Mouse (Mus musculus) kidney, embryonic 16.5 days (tissue): ENCODE data around the gene Rgs12. TPM values are rescaled to one million over a fixed set of nuclear protein-coding genes. Genes with fewer than 3 reads are reported as not detected.

ENCODE experiments used
- ATAC-seq: fragments of 200-750 bp; cut with Nextera tagmentation; 2 replicates; pipeline ENCODE4 v1.8.0; 2017; ENCODE audit warnings: moderate TSS enrichment; ENCODE audit not compliant: low FRiP score, low TSS enrichment
- H3K27ac ChIP-seq: fragments of 300-500 bp; sonication (generic); 2 replicates; pipeline ENCODE4 v1.5.1; 2014; ENCODE audit warnings: low read length
- H3K27me3 ChIP-seq: fragments of 300-500 bp; sonication (generic); 2 replicates; pipeline ENCODE4 v1.6.1; 2014; ENCODE audit warnings: low read length, control low read depth, mixed read lengths; ENCODE audit not compliant: insufficient read depth
- H3K36me3 ChIP-seq: fragments of 300-500 bp; sonication (generic); 2 replicates; pipeline ENCODE4 v1.6.1; 2014; ENCODE audit warnings: low read length, control low read depth, mixed read lengths; ENCODE audit not compliant: insufficient read depth
- H3K4me1 ChIP-seq: fragments of 300-500 bp; sonication (generic); 2 replicates; pipeline ENCODE4 v1.6.1; 2014; ENCODE audit warnings: low read length, control low read depth, mixed read lengths; ENCODE audit not compliant: insufficient read depth
- H3K4me2 ChIP-seq: fragments of 300-500 bp; sonication (generic); replicated peaks from 2 replicates; pipeline ENCODE4 v1.6.1; 2014; ENCODE audit warnings: low read depth, low read length
- H3K4me3 ChIP-seq: fragments of 300-500 bp; sonication (generic); 2 replicates; pipeline ENCODE4 v1.5.1; 2014; ENCODE audit warnings: mild to moderate bottlenecking, low read length
- H3K9ac ChIP-seq: fragments of 300-500 bp; sonication (generic); replicated peaks from 2 replicates; pipeline ENCODE4 v1.6.1; 2014; ENCODE audit warnings: low read length
- H3K9me3 ChIP-seq: fragments of 300-500 bp; sonication (generic); 2 replicates; pipeline ENCODE4 v1.6.1; 2016; ENCODE audit warnings: low read length, control low read depth
- WGBS: fragments of 180-500 bp; shearing (Covaris S2); extraction: QIAGEN DNeasy Blood & Tissue Kit; methylation state at CpG from one replicate; pipeline ENCODE4 v1.1.7; 2014; 5-methylcytosine and 5-hydroxymethylcytosine counted together
- polyA plus RNA-seq: library from polyadenylated mRNA; unstranded; fragments of >200 nt; fragmentation: Nextera tagmentation; extraction: Ambion mirVana; gene quantifications from 2 replicates; pipeline ENCODE4 v1.2.1, GENCODE M21; 2015

The Rgs12 gene
- polyA plus RNA-seq, 1 experiment from 2014 or later = 32.4 TPM

- Histone ChIP-seq H3K27me3 (no peaks in the 10 kb centered on the region), H3K36me3 (peaks cover 34% of the 10 kb centered on the region), H3K4me3 (no peak overlapping the region), H3K27ac (no peak overlapping the region), H3K4me2 (no peak overlapping the region), H3K9me3 (no peaks in the 10 kb centered on the region), H3K4me1 (no peaks in the 10 kb centered on the region), H3K9ac (no peak overlapping the region)
- WGBS = 97% methylated on average over 1 of the region's 1 CpGs
- no peak for ATAC-seq
These were observed 39.4 kb upstream of the Rgs12 start for GRCm38 (mm10) chr5:34909634-34910503.

GRCm38 (mm10) chr5:34910504-34910815 is 38.8 kb upstream of the Rgs12 start:
- Histone ChIP-seq H3K4me3 (no peak overlapping the region), H3K27me3 (no peaks in the 10 kb centered on the region), H3K36me3 (peaks cover 29% of the 10 kb centered on the region), H3K9ac (no peak overlapping the region), H3K27ac (no peak overlapping the region), H3K4me1 (no peaks in the 10 kb centered on the region), H3K9me3 (no peaks in the 10 kb centered on the region), H3K4me2 (no peak overlapping the region)
- no peak for ATAC-seq
- 86% methylated on average over 4 of the region's 4 CpGs for WGBS

GRCm38 (mm10) chr5:34915801-34916200 is 33.4 kb upstream of the Rgs12 start:
- no peak overlapping the region for H3K4me2 ChIP-seq
- no peak overlapping the region for H3K4me3 ChIP-seq
- H3K4me1 ChIP-seq = no peaks in the 10 kb centered on the region
- ATAC-seq = peak; percentile 54; the same call in 1 of the 2 replicates
- no peak overlapping the region for H3K27ac ChIP-seq
- H3K27me3 ChIP-seq = no peaks in the 10 kb centered on the region
- no peaks in the 10 kb centered on the region for H3K9me3 ChIP-seq
- no peak overlapping the region for H3K9ac ChIP-seq
- H3K36me3 ChIP-seq = no peaks in the 10 kb centered on the region
- WGBS = 5% methylated on average over 1 of the region's 1 CpGs

GRCm38 (mm10) chr5:34917234-34917655 is 32.0 kb upstream of the Rgs12 start:
- H3K4me1 ChIP-seq = no peaks in the 10 kb centered on the region
- H3K4me2 ChIP-seq = no peak overlapping the region
- no peak for ATAC-seq
- no peak overlapping the region for H3K9ac ChIP-seq
- H3K27ac ChIP-seq = no peak overlapping the region
- no peaks in the 10 kb centered on the region for H3K9me3 ChIP-seq
- H3K27me3 ChIP-seq = no peaks in the 10 kb centered on the region
- H3K36me3 ChIP-seq = no peaks in the 10 kb centered on the region
- 58% methylated on average over 10 of the region's 10 CpGs for WGBS
- no peak overlapping the region for H3K4me3 ChIP-seq

GRCm38 (mm10) chr5:34918785-34919184 is 30.5 kb upstream of the Rgs12 start:
- ATAC-seq = no peak
- no peaks in the 10 kb centered on the region for H3K9me3 ChIP-seq

GRCm38 (mm10) chr5:34922531-34922930 is 26.7 kb upstream of the Rgs12 start:
- no peaks in the 10 kb centered on the region for H3K9me3 ChIP-seq
- H3K36me3 ChIP-seq = peaks cover 6% of the 10 kb centered on the region; the same call in 1 of the 2 replicates
- H3K4me3 ChIP-seq = no peak overlapping the region
- WGBS = 48% methylated on average over 6 of the region's 6 CpGs
- peak; percentile 23; the same call in 1 of the 2 replicates for ATAC-seq
- H3K9ac ChIP-seq = no peak overlapping the region
- H3K4me2 ChIP-seq = no peak overlapping the region
- H3K27ac ChIP-seq = no peak overlapping the region
- no peaks in the 10 kb centered on the region for H3K27me3 ChIP-seq
- no peaks in the 10 kb centered on the region for H3K4me1 ChIP-seq

More at GRCm38 (mm10) chr5:34918785-34919184, 30.5 kb upstream of the Rgs12 start:
- 87% methylated on average over 3 of the region's 3 CpGs for WGBS
- no peak overlapping the region for H3K9ac ChIP-seq
- peaks cover 6% of the 10 kb centered on the region; the same call in 1 of the 2 replicates for H3K36me3 ChIP-seq
- no peak overlapping the region for H3K27ac ChIP-seq
- H3K4me2 ChIP-seq = no peak overlapping the region
- no peak overlapping the region for H3K4me3 ChIP-seq
- H3K4me1 ChIP-seq = no peaks in the 10 kb centered on the region
- H3K27me3 ChIP-seq = no peaks in the 10 kb centered on the region

- no peaks in the 10 kb centered on the region for H3K27me3 ChIP-seq
- H3K27ac ChIP-seq = no peak overlapping the region
- no peak for ATAC-seq
- peaks cover 6% of the 10 kb centered on the region; the same call in 1 of the 2 replicates for H3K36me3 ChIP-seq
- no peaks in the 10 kb centered on the region for H3K4me1 ChIP-seq
- no peak overlapping the region for H3K4me2 ChIP-seq
- WGBS = 89% methylated on average over 4 of the region's 4 CpGs
- no peaks in the 10 kb centered on the region for H3K9me3 ChIP-seq
- H3K9ac ChIP-seq = no peak overlapping the region
- no peak overlapping the region for H3K4me3 ChIP-seq
These were observed 25.3 kb upstream of the Rgs12 start for GRCm38 (mm10) chr5:34923920-34924319.

GRCm38 (mm10) chr5:34924519-34924918 is 24.7 kb upstream of the Rgs12 start:
- no peak for ATAC-seq
- no peak overlapping the region for H3K9ac ChIP-seq
- WGBS = 83% methylated on average over 7 of the region's 7 CpGs

GRCm38 (mm10) chr5:34927648-34928047 is 21.6 kb upstream of the Rgs12 start:
- Histone ChIP-seq H3K4me1 (peaks cover 20% of the 10 kb centered on the region), H3K9me3 (no peaks in the 10 kb centered on the region), H3K4me3 (no peak overlapping the region), H3K4me2 (no peak overlapping the region), H3K27me3 (no peaks in the 10 kb centered on the region), H3K27ac (no peak overlapping the region), H3K9ac (no peak overlapping the region), H3K36me3 (peaks cover 6% of the 10 kb centered on the region; the same call in 1 of the 2 replicates)
- 79% methylated on average over 4 of the region's 4 CpGs for WGBS
- no peak for ATAC-seq

More at GRCm38 (mm10) chr5:34924519-34924918, 24.7 kb upstream of the Rgs12 start:
- Histone ChIP-seq H3K4me3 (no peak overlapping the region), H3K27me3 (no peaks in the 10 kb centered on the region), H3K9me3 (no peaks in the 10 kb centered on the region), H3K4me1 (no peaks in the 10 kb centered on the region), H3K36me3 (peaks cover 6% of the 10 kb centered on the region; the same call in 1 of the 2 replicates), H3K27ac (no peak overlapping the region), H3K4me2 (no peak overlapping the region)
